Mouse (Mus musculus) limb, embryonic 14.5 days (tissue): Measurements from ENCODE around the gene Sema6c. TPM values are rescaled to one million over a fixed set of nuclear protein-coding genes. Genes with fewer than 3 reads are reported as not detected.
"Not testable (repeated sequence)": the region's sequence is repeated elsewhere in the genome, so short reads cannot be mapped to it uniquely, and the experiment has no call there.

Experiments used
- ATAC-seq: fragments of 200-750 bp; cut with Nextera tagmentation; 2 replicates; pipeline ENCODE4 v1.8.0; 2017; ENCODE audit warnings: low read depth, moderate number of reproducible peaks, moderate TSS enrichment; ENCODE audit not compliant: low FRiP score
- DNase-seq: peaks from one replicate; pipeline ENCODE4 v3.0.0-alpha.2; 2015; ENCODE audit warnings: low spot score
- H3K27ac ChIP-seq: fragments of 300-500 bp; sonication (generic); replicated peaks from 2 replicates; pipeline ENCODE4 v1.5.1; 2014; ENCODE audit warnings: low read depth, mild to moderate bottlenecking, low read length, moderate library complexity, mixed read lengths
- H3K27me3 ChIP-seq: fragments of 300-500 bp; sonication (generic); 2 replicates; pipeline ENCODE4 v1.6.1; 2014; ENCODE audit warnings: low read length, mixed read lengths; ENCODE audit not compliant: control insufficient read depth, insufficient read depth
- H3K36me3 ChIP-seq: fragments of 300-500 bp; sonication (generic); 2 replicates; pipeline ENCODE4 v1.6.1; 2014; ENCODE audit warnings: mild to moderate bottlenecking, low read length, moderate library complexity, mixed read lengths; ENCODE audit not compliant: control insufficient read depth, insufficient read depth
- H3K4me1 ChIP-seq: fragments of 300-500 bp; sonication (generic); 2 replicates; pipeline ENCODE4 v1.6.1; 2014; ENCODE audit warnings: antibody characterized with exemption, low read length, mixed read lengths; ENCODE audit not compliant: control insufficient read depth, insufficient read depth
- H3K4me2 ChIP-seq: fragments of 300-500 bp; sonication (generic); replicated peaks from 2 replicates; pipeline ENCODE4 v1.6.1; 2014; ENCODE audit warnings: low read depth, mild to moderate bottlenecking, low read length, moderate library complexity; ENCODE audit not compliant: severe bottlenecking
- H3K4me3 ChIP-seq: fragments of 300-500 bp; sonication (generic); replicated peaks from 2 replicates; pipeline ENCODE4 v1.5.1; 2014; ENCODE audit warnings: low read length
- H3K9ac ChIP-seq: fragments of 300-500 bp; sonication (generic); 2 replicates; pipeline ENCODE4 v1.6.1; 2014; ENCODE audit warnings: mild to moderate bottlenecking, low read depth, low read length, moderate library complexity; ENCODE audit not compliant: severe bottlenecking
- H3K9me3 ChIP-seq: fragments of 300-500 bp; sonication (generic); 2 replicates; pipeline ENCODE4 v1.6.1; 2016; ENCODE audit warnings: low read length; ENCODE audit not compliant: control insufficient read depth
- POLR2A ChIP-seq: fragments of 200-500 bp; IDR thresholded peaks from 2 replicates; pipeline ENCODE4 v1.8.0; 2012; ENCODE audit warnings: inconsistent platforms, mild to moderate bottlenecking, moderate library complexity, borderline replicate concordance; ENCODE audit not compliant: insufficient read depth, insufficient read length; ENCODE audit errors: extremely low read depth
- WGBS: fragments of 180-500 bp; shearing (Covaris S2); extraction: QIAGEN DNeasy Blood & Tissue Kit; methylation state at CpG from one replicate; pipeline ENCODE4 v1.1.7; 2014; 5-methylcytosine and 5-hydroxymethylcytosine counted together
- polyA plus RNA-seq, 2 experiments: library from polyadenylated mRNA; depleted of rRNA in 1 of 2; stranded (reverse) in 1 of 2; unstranded in 1 of 2; fragments of >200 nt; fragmentation: Nextera tagmentation in 1 of 2; extraction: Ambion mirVana in 1 of 2; gene quantifications; 2 replicates each; pipeline versions ENCODE4 v1.2.1 to v1.2.3; 2012 to 2014

Gene Sema6c
- polyA plus RNA-seq, 2 experiments = 15.7 to 56.5 TPM

DNA sequence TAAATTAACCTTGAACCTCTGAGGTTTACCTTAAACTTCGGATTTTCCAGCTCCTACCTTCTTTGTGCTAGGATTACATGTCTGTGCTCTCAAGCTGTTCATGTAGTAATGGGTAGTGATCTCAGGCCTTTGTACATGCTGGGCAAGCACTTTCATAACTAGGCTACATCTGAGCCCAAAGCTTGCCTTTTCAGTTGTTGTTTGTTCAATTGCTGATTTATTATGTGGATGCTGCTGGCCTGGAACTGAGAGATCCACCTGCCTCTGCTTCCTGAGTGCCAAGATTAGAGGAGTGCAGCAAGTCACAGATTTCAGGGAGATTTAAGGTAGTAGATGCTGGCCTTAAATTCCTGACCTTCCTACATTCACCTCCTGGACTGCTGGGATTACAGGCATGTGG is 38.8 kb downstream of the Sema6c start:
- Histone ChIP-seq H3K36me3 (peaks cover 93% of the 10 kb centered on the region), H3K9ac (no peak overlapping the region), H3K4me3 (no peak overlapping the region), H3K4me2 (no peak overlapping the region), H3K4me1 (no peaks in the 10 kb centered on the region), H3K27ac (no peak overlapping the region), H3K9me3 (no peaks in the 10 kb centered on the region), H3K27me3 (no peaks in the 10 kb centered on the region)
- ATAC-seq (no peak), DNase-seq (no peak)
- no peak for TF ChIP-seq POLR2A
- WGBS = 84% methylated on average over 1 of the region's 1 CpGs

DNA sequence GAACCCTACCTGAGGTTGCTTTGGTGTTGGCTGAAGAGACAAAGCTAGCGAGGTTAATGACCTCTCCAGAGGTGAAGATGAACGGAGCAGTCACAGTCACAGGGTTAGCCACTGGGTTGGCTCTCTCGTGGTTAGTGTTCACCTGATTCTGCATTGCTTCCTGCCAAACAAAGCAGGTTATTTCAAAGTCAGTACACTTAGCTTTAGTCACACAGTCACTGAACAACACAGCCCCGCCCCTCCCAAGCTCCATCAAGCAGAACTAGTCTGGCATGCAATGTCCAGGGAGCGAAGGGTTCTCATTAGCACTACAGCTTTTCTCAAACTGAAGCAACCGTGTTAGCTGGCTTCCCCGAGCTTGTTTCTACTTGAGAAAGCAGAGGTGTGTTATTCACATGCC is 39.9 kb downstream of the Sema6c start:
- no peaks in the 10 kb centered on the region for H3K9me3 ChIP-seq
- DNase-seq = no peak
- H3K9ac ChIP-seq = no peak overlapping the region
- H3K27me3 ChIP-seq = no peaks in the 10 kb centered on the region
- TF ChIP-seq POLR2A = no peak
- H3K4me1 ChIP-seq = no peaks in the 10 kb centered on the region
- no peak overlapping the region for H3K4me3 ChIP-seq
- H3K36me3 ChIP-seq = peaks cover 92% of the 10 kb centered on the region
- H3K27ac ChIP-seq = no peak overlapping the region
- WGBS = 84% methylated on average over 7 of the region's 7 CpGs
- no peak for ATAC-seq
- H3K4me2 ChIP-seq = no peak overlapping the region

DNA sequence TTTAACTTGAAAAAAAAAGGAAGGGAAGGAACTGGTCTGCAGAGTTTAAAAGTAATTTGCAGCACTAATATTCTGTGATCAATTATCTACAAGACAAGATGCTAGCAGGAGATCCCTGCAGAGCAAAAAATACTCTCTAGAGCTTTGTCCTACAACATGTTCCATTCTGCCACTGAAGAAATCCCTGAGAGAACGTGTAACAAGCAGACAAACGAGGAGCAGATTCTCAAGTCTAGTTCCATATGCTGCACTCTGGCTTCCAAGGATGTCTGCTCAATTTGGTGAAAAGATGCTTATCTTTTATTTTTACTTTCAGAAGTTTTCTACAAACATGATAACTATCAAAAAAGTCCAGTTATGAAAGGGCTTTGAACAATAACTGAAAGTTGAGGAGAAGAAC is 40.3 kb downstream of the Sema6c start:
- Histone ChIP-seq H3K4me3 (no peak overlapping the region), H3K4me2 (no peak overlapping the region), H3K4me1 (no peaks in the 10 kb centered on the region), H3K27ac (no peak overlapping the region), H3K9ac (no peak overlapping the region), H3K9me3 (no peaks in the 10 kb centered on the region), H3K27me3 (no peaks in the 10 kb centered on the region), H3K36me3 (peaks cover 92% of the 10 kb centered on the region)
- 78% methylated on average over 2 of the region's 2 CpGs for WGBS
- no peak for TF ChIP-seq POLR2A
- no peak for DNase-seq
- ATAC-seq = no peak

DNA sequence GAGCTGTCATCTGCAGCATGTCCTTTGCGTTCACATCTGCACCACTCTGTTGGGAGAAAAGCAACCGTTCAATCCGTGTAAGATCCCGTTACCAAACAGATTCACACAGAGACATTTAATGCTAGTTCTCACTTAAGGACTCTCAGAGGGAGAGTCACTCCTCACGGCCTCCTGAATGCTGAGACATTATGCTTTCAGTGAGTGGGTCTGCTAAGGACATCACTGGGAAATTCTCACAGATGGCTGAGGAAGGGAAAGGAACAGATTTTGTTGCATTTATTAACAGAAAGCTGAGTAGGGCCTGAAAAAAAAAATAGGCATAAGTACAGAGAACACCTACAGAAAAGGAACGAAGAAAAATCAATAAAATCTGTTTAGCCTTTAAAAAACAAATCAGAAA is 43.6 kb downstream of the Sema6c start:
- WGBS = 90% methylated on average over 6 of the region's 6 CpGs
- Histone ChIP-seq H3K36me3 (peaks cover 86% of the 10 kb centered on the region), H3K4me1 (no peaks in the 10 kb centered on the region)

DNA sequence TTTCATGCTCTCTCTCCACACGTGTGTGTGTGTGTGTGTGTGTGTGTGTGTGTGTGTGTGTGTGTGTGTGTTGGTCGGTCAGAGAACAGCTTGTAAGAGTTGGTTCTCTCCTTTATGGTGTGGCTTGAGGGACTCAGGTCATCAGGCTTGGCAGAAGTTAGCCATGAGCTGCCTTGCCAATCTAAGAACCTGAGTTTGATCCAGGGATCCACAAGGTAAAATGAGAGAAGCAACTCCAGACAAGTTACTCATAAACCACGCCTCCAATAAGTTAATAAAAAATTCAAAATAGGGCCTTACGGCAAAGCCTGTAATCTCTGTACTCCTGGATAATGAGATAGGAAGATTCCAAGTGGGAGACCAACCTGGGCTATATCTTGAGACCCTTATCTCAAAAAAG is 48.0 kb downstream of the Sema6c start:
- no peak overlapping the region for H3K4me3 ChIP-seq
- no peak overlapping the region for H3K27ac ChIP-seq
- WGBS = 84% methylated on average over 4 of the region's 4 CpGs
- H3K9ac ChIP-seq = no peak overlapping the region
- peaks cover 69% of the 10 kb centered on the region for H3K36me3 ChIP-seq
- TF ChIP-seq POLR2A = no peak
- ATAC-seq (no peak), DNase-seq (no peak)
- no peaks in the 10 kb centered on the region for H3K9me3 ChIP-seq
- H3K27me3 ChIP-seq = no peaks in the 10 kb centered on the region
- H3K4me1 ChIP-seq = no peaks in the 10 kb centered on the region
- H3K4me2 ChIP-seq = no peak overlapping the region

More for the DNA sequence above, 43.6 kb downstream of the Sema6c start:
- Histone ChIP-seq H3K27ac (no peak overlapping the region), H3K27me3 (no peaks in the 10 kb centered on the region), H3K4me3 (no peak overlapping the region), H3K9ac (no peak overlapping the region), H3K9me3 (no peaks in the 10 kb centered on the region), H3K4me2 (no peak overlapping the region)
- no peak for ATAC-seq
- no peak for DNase-seq
- TF ChIP-seq POLR2A = no peak

DNA sequence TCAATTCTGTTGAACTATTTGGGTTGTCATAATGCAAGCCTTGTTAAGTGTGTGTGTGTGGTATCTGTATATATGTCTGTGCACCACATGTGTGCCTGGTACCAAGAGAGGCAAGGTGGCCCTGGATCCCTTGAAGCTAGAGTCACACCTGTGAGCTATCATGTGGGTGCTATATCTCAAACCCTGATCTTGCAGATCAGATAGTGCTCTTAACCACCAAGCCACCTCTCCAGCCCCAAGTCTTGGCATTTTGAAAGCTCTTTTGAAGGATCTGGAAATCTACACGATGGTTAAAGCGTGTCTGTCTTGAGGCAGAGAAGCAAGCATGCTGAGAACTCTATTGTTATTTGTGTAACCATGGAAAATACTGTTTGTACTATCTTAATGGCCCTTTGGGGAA is 50.3 kb downstream of the Sema6c start:
- Histone ChIP-seq H3K4me2 (no peak overlapping the region), H3K9me3 (no peaks in the 10 kb centered on the region), H3K4me3 (no peak overlapping the region), H3K27ac (no peak overlapping the region), H3K36me3 (peaks cover 58% of the 10 kb centered on the region), H3K4me1 (no peaks in the 10 kb centered on the region), H3K27me3 (no peaks in the 10 kb centered on the region), H3K9ac (no peak overlapping the region)
- TF ChIP-seq POLR2A = no peak
- ATAC-seq (no peak), DNase-seq (no peak)
- 89% methylated on average over 2 of the region's 2 CpGs for WGBS

DNA sequence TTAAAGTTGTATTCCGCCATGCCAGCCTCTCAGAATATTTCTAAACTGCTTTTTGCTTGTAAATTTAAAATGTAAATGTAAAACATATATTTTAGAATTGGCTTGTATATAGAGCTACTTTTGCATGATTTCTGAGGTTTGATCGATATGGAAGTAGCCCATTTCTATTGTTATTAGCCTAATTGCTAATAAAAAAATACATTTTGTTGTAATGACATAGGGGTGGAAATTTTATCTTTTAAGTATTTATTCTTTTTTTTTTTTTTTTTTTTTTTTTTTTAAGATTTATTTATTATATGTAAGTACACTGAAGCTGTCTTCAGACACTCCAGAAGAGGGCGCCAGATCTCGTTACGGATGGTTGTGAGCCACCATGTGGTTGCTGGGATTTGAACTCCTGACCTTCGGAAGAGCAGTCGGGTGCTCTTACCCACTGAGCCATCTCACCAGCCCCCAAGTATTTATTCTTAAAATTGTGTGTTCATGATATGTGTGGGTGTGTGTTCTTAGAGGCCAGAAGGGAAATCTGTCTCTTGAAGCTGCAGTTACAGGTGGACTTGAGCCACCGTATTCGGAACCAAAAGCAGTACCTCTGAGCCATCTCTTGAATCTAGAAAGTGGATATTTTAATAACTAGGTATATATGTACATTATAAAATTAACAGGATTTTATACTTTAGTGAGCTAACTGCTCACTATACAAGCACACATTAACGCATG is 52.8 kb downstream of the Sema6c start:
- H3K36me3 ChIP-seq = peaks cover 42% of the 10 kb centered on the region
- WGBS = 95% methylated on average over 7 of the region's 10 CpGs
- not testable (repeated sequence) for H3K9me3 ChIP-seq

More for the DNA sequence above, 52.8 kb downstream of the Sema6c start:
- H3K4me1 ChIP-seq, DNase-seq, H3K9ac ChIP-seq, H3K4me3 ChIP-seq, ATAC-seq, H3K27me3 ChIP-seq, H3K27ac ChIP-seq, H3K4me2 ChIP-seq: not testable (repeated sequence)
